Mouse (Mus musculus): ENCODE data around the gene Snx29.

- no peak for TF ChIP-seq ZNF384 (IDR thresholded peaks at IDR 0.05; ENCODE audit: low read depth, low read length)
- no peak for TF ChIP-seq MAFK (IDR thresholded peaks at IDR 0.05; ENCODE audit: insufficient read depth, low read depth, low read length)
- TF ChIP-seq HCFC1 (IDR thresholded peaks at IDR 0.05; ENCODE audit: borderline replicate concordance, insufficient read depth, low read length), result no peak
- no peak for TF ChIP-seq CHD2 (IDR thresholded peaks at IDR 0.05; ENCODE audit: low read depth, low read length)
- no peak for TF ChIP-seq ZC3H11A (IDR thresholded peaks at IDR 0.05; ENCODE audit: borderline replicate concordance, low read depth, low read length)
These were observed 471.9 kb downstream of the Snx29 start for GRCm38 (mm10) chr16:11794628-11795027.
